Mouse (Mus musculus) CH12.LX (cell line): Measurements from ENCODE around the gene Robo1.

Experiments
- CTCF ChIP-seq, 2 experiments: IDR thresholded peaks in 1 of 2; conservative IDR thresholded peaks in 1 of 2; 2 replicates each; pipeline ENCODE4 v1.5.1; 2011 to 2012; ENCODE audit warnings: low read depth in 2 of 2, low read length in 2 of 2, improper control_type of control experiment in 1 of 2, inconsistent platforms in 1 of 2, mild to moderate bottlenecking in 1 of 2, moderate library complexity in 1 of 2
- E2F4 ChIP-seq: IDR thresholded peaks from 2 replicates; pipeline ENCODE4 v1.6.1; 2011; ENCODE audit warnings: low read depth, low read length, improper control_type of control experiment; ENCODE audit not compliant: insufficient replicate concordance
- KAT2A ChIP-seq: IDR thresholded peaks from 2 replicates; pipeline ENCODE4 v1.6.1; 2012; ENCODE audit warnings: low read length, improper control_type of control experiment, inconsistent platforms; ENCODE audit not compliant: insufficient replicate concordance
- NRF1 ChIP-seq: IDR thresholded peaks from 2 replicates; pipeline ENCODE4 v1.6.1; 2014; ENCODE audit warnings: low read depth, mild to moderate bottlenecking, inconsistent platforms, low read length, improper control_type of control experiment, moderate library complexity
- POLR2A ChIP-seq: IDR thresholded peaks from 2 replicates; pipeline ENCODE4 v1.6.1; 2011; ENCODE audit warnings: low read depth, mild to moderate bottlenecking, improper control_type of control experiment, low read length
- USF1 ChIP-seq: IDR thresholded peaks from 2 replicates; pipeline ENCODE4 v1.6.1; 2014; ENCODE audit warnings: low read depth, mild to moderate bottlenecking, inconsistent platforms, low read length, improper control_type of control experiment

DNA sequence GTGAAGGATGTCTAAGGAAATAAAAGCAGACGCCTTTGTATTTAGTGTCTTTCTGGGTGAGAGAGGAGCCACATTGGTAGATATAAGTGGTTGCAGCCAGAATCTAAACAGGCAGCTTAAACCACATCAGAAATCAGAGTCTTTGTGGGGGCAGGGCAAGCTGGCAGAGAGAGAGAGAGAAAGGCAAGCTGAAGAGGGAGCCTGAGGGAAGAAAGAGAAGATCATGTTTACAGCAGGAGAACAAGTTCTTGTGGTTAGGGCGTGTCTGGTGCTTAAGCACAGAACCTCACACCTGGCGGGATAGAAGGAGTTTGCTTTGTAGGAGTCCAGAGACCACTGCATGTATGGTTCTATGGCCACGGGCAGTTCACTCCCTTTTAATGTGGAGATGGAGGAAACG, 42.3 kb downstream of the Robo1 start:
- no peak for TF ChIP-seq POLR2A
- no peak for TF ChIP-seq KAT2A
- TF ChIP-seq CTCF (conservative IDR thresholded peaks at IDR 0.05 in 1 of 2, IDR thresholded peaks at IDR 0.05 in 1 of 2; ENCODE audit: low read depth in 2 of 2, low read length in 2 of 2): no peak
- no peak for TF ChIP-seq NRF1
- no peak for TF ChIP-seq USF1
- no peak for TF ChIP-seq E2F4
